Mouse (Mus musculus) heart, postnatal 0 days (tissue): ENCODE data around the gene Gm10644.

ENCODE experiments used
- CTCF ChIP-seq: IDR thresholded peaks from 2 replicates; pipeline ENCODE4 v1.5.1; 2016; ENCODE audit warnings: antibody characterized with exemption, control low read depth, low read depth
- EP300 ChIP-seq: IDR thresholded peaks from 2 replicates; pipeline ENCODE4 v1.6.1; 2016; ENCODE audit warnings: antibody characterized with exemption, low read depth

DNA sequence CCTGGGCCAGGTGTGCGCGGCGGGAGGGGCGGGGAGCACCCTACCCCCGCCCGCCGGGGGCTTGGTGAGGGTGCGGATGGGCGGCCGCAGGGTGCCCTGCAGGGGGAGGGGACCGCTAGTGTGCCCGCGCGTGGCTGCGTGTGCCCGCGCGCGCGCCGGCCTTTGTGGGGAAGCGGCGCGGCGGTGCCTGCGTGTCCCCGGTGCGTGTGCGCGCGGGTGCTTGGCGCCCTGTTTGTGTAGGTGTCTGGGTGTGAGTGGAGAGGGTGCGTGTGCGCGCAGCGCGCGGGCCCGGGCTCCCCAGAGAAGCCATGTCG lies 54.1 kb downstream of the Gm10644 start:
- TF ChIP-seq CTCF = no peak
- no peak for TF ChIP-seq EP300
